Mouse (Mus musculus): ENCODE results near the gene Arhgap6.
"Not testable (repeated sequence)": the region's sequence is repeated elsewhere in the genome, so short reads cannot be mapped to it uniquely, and the experiment has no call there.

Gene Arhgap6

GRCm38 (mm10) chrX:169308559-169308958, 513.7 kb downstream of the Arhgap6 start:
- DNase-seq (ENCODE audit: low spot score), result no peak

DNA sequence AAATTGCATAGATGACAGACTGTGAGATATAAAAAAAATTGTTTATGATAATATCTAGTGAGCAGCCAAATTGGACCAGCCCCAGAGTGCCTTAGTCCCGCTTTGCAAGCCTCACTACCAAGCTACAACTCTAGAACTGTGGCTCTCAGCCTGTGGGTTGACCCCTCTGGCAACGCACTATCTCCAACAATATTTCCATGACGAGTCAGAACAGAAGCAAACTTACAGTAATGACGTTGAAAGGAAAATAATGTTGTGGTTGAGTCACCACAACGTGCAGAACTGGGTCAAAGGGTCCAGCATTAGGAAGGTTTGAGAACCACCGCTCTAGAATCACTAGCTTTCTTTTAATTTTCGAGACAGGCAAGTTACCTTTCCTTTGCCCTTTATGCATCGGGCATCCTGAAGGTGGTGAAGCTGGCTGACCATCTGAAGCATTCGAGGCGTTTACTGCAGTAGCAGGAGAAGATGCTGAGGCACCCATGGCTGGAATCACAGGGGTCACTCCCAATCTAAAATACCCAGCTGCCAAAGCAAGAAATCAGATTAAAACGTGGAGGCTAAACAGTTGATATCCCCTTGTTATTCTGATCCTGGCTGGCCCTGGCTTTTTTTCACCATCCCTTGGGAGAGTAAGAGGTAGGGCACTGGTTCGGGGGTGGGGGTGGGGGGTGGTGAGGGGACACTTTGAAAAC, 524.3 kb downstream of the Arhgap6 start:
- no peak for DNase-seq (ENCODE audit: low spot score)

GRCm38 (mm10) chrX:169319945-169320667, 525.2 kb downstream of the Arhgap6 start, which contains the start of gene Hccs:
Gene Hccs, minus strand, starts transcription at chrX:169320372.
- peak; percentile 88 for DNase-seq (ENCODE audit: low spot score)

GRCm38 (mm10) chrX:169320668-169321005, 525.7 kb downstream of the Arhgap6 start:
- DNase-seq (ENCODE audit: low spot score), result not testable (repeated sequence)

- no peak for DNase-seq (ENCODE audit: low spot score)
Measured at GRCm38 (mm10) chrX:169325929-169326595, 531.2 kb downstream of the Arhgap6 start.

DNA sequence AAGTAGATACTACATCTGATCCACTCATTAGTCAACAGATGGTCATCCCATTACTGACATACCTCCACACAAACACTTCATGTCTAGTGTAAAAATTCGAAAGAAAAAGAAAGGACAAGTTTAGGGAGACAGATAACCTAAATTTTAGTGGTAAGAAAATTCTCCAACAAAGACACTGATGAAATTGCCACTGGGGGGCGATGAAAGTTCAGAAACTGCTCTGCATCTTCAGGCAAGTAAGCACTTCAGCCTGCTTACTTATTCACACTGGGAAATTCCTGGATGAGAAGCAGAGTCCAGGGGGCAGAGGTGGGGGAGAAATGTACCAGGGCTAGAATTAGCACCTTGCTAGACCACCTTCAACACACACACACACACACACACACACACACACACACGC, 537.4 kb downstream of the Arhgap6 start:
- DNase-seq (ENCODE audit: low spot score), result peak; percentile 24

GRCm38 (mm10) chrX:169337559-169337958, 542.7 kb downstream of the Arhgap6 start:
- DNase-seq (ENCODE audit: low spot score), result no peak

DNA sequence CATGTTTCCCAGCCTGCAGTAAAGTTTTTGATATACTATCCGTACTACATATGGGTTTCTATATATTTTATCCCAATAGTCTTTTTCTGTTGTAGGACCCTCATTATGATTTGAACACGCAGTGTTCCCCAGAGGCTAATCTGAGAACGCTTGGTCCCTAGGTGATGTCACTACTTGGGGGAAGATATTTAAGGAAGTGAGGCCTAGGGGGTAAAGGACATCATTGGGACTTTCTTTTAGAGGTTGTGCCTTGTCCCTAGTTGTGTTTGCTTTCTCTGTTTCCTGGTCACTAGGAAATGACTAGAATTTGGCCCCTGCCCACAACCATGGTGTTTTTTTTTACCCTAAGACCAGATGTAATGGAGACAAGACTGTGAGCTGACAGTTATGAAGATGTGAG, 543.3 kb downstream of the Arhgap6 start:
- no peak for DNase-seq (ENCODE audit: low spot score)

Data from ovary, postnatal 36 days (tissue).